Mouse (Mus musculus) large intestine, adult 2 months (tissue): Measurements from ENCODE around the gene Canx. TPM values are rescaled to one million over a fixed set of nuclear protein-coding genes. Genes with fewer than 3 reads are reported as not detected.
"Not testable (repeated sequence)": the region's sequence is repeated elsewhere in the genome, so short reads cannot be mapped to it uniquely, and the experiment has no call there.

Experiments used
- DNase-seq: peaks from one replicate; pipeline ENCODE4 v3.0.0-alpha.2; 2012; ENCODE audit warnings: low read depth, low spot score
- WGBS: fragments of 180-500 bp; shearing (Covaris S2); methylation state at CpG from one replicate; pipeline ENCODE4 v1.1.7; 2018; 5-methylcytosine and 5-hydroxymethylcytosine counted together
- polyA plus RNA-seq: library from polyadenylated mRNA; depleted of rRNA; stranded (reverse); fragments of >200 nt; gene quantifications from 2 replicates; pipeline ENCODE4 v1.2.3, GENCODE M21; 2012

Gene Canx
- polyA plus RNA-seq, 1 experiment, result 112 TPM

GRCm38 (mm10) chr11:50336891-50337290 is 11.4 kb upstream of the Canx start:
- 68% methylated on average over 4 of the region's 4 CpGs for WGBS
- DNase-seq, result no peak

DNA sequence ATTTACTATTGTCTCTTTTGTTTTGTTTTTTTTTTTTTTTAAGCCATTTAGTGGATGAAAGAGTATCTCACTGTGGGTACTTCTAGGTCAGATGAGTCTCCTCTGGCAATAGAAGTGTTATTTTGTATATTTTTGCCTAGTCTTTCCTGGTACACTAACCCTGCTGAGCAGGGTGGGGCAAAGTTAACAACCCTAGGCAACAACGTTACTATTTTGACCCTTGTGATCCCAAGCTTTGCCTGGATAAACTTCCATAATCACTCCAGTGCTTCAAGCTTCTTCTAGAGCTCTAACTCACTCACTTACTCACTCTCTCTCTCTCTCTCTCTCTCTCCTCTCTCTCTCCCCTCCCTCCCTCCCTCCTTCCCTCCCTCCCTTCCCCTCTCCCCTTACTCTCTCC is 10.7 kb upstream of the Canx start:
- 21% methylated on average over 1 of the region's 1 CpGs for WGBS
- DNase-seq, result no peak

DNA sequence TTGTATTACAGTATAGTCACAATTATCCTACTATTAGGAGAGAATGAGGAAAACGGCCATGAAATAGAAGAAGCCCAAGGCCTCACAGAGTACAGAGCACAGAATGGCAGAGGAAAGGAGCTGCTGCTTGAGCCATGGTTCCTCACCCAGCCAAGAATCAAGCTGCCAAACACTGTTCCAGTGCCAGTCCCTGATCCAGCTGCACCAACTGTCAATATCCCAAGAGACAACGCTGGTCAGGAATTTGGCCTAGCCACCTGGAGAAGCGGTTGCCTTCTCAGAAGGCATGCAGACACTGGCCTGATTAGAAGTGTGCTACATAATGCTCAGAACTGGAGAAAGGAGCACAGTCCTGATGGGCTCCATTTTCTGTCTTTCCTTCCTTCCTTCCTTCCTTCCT is 7.7 kb upstream of the Canx start:
- 84% methylated on average over 3 of the region's 3 CpGs for WGBS
- no peak for DNase-seq

- WGBS, result 95% methylated on average over 1 of the region's 1 CpGs
- no peak for DNase-seq
These were observed 3.9 kb upstream of the Canx start for GRCm38 (mm10) chr11:50329378-50329777.

- WGBS, result 60% methylated on average over 3 of the region's 3 CpGs
- no peak for DNase-seq
These were observed 2.7 kb upstream of the Canx start for GRCm38 (mm10) chr11:50328075-50328625.

DNA sequence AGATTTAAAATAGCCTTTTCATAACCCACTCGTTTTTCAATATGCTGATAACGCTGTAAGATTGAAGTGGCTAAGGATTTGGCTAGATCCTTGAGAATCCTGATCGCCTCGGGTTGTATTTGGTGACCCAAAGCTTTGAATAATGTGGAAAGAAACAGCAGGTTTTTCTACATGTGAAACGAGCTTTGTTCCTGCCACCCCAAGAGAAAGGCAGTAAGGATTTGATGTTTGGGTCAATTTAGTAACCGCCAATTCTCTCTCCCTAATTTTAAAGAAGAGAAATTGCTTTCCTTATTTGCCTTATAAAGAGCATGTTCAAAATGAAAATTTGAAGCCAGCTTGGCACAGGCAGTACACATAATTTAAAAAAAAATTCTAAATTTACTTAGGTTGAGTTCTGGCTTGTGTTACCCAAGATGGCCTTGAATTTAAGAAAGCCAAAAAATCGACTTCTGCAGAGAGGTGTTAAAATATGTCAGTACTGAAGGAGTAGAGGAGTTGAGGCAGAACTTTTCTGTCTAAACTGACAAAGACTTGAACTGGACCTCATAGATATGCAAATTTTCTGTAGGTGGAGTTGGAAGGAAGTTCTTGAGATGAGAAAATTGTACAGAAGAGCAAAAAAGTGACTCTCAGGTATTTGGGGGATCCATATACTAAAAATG is 961 bp upstream of the Canx start:
- WGBS, result 2% methylated on average over 7 of the region's 7 CpGs

DNA sequence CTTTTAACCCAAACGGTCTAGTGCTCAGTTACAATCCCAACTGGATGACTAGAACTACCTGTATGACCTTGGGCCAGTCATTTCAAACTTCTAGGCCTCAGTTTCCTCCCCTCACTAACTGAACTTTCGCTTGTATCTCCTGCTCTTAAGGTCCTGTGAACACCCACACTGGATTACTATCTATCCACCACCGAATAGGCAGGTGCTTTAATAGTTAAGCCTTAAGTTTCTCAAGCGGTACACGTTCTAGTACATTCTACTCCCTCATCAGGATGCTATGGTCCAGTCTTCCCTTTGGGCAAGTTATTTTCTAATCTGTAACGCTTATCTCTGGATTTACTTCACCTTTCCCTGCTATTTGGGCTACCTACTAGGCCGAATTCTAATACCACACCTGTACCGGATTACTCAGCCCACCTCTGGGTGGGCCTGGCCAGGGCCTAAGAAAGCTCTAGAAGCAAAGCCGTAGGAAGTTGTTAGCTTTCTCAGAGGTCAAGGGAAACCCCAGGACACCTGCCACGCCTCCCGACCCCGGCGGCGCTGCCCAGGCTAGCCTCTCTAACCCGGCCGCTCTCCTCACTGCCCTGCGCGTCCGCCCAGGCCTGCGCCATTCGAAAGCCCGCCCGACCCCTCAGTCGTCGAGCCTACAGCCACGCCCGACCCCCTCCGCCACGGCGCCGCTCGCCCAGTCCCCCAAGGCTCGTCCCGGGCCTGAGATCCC is 562 bp downstream of the Canx start:
- 1% methylated on average over 34 of the region's 34 CpGs for WGBS
- DNase-seq, result no peak

More for the DNA sequence above, 961 bp upstream of the Canx start:
- DNase-seq, result no peak

DNA sequence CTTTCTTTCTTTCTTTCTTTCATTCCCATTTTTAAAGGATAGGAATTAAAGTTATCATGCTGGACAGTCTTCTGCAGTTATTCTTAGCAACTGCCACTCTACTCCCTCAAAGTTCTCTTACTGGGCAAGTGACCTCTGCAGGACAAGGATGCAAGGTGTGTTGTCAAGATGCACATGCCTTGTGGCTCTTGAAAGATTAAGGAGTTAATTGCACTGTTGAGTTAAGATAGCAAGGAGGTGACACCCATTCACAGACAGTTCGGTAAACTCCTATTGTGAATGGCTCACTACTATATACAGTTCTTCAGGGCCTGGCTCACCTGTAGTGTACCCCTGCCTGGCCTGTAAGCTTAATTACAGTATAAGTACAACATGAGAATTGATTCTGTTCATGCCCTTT is 1.6 kb downstream of the Canx start:
- WGBS, result 2% methylated on average over 1 of the region's 1 CpGs

GRCm38 (mm10) chr11:50322345-50322744 is 3.1 kb downstream of the Canx start:
- no peak for DNase-seq

More for the DNA sequence above, 1.6 kb downstream of the Canx start:
- DNase-seq, result no peak

- DNase-seq, result no peak
- 74% methylated on average over 6 of the region's 6 CpGs for WGBS
These were observed 4.2 kb downstream of the Canx start for GRCm38 (mm10) chr11:50321239-50321638.

DNA sequence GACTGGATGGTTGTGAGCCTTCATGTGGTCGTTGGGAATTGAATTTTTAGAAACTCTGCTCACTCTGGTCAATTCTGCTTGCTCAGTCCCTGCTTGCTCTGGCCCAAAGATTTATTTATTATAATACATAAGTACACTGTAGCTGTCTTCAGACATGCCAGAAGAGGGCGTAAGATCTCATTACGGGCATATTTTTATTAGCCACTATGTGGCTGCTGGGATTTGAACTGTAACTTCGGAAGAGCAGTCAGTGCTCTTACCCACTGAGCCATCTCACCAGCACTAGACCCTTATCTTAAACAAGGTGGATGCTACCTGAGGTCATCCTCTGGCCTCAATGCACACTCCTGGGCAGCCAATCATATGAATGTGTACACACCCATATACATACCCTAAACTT is 6.1 kb downstream of the Canx start:
- DNase-seq, result not testable (repeated sequence)
- WGBS, result 56% methylated on average over 4 of the region's 4 CpGs

DNA sequence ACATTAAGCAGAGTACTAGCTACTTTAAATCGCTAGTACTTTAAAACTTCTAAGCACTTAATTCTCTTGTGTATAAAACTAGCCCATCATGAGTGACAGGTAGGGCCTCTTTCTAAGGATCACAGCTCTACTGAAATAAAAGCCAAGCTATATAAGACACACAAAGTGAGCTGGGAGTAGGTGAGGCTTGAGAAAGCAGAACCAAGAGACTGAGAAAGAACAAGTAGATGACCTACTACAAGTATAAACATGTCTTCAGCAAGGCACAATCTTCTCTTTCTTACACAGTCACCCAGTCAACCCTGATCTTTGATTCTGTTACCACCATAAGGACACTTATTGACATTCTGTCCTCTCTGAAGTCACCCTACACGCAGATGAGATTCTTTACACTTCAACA is 12.7 kb downstream of the Canx start:
- WGBS, result 55% methylated on average over 2 of the region's 2 CpGs
- DNase-seq, result no peak

GRCm38 (mm10) chr11:50303406-50303805 is 22.1 kb downstream of the Canx start:
- no peak for DNase-seq
- WGBS, result 79% methylated on average over 2 of the region's 2 CpGs

- DNase-seq, result peak; percentile 90
- WGBS, result under 1% methylated on average over 43 of the region's 45 CpGs
These were observed 33.1 kb downstream of the Canx start, which contains the start of gene Maml1 for GRCm38 (mm10) chr11:50292190-50292855. Gene Maml1, minus strand, starts transcription at chr11:50292311.

GRCm38 (mm10) chr11:50291321-50292165 is 33.9 kb downstream of the Canx start:
- under 1% methylated on average over 85 of the region's 85 CpGs for WGBS
- DNase-seq, result peak; percentile 18

DNA sequence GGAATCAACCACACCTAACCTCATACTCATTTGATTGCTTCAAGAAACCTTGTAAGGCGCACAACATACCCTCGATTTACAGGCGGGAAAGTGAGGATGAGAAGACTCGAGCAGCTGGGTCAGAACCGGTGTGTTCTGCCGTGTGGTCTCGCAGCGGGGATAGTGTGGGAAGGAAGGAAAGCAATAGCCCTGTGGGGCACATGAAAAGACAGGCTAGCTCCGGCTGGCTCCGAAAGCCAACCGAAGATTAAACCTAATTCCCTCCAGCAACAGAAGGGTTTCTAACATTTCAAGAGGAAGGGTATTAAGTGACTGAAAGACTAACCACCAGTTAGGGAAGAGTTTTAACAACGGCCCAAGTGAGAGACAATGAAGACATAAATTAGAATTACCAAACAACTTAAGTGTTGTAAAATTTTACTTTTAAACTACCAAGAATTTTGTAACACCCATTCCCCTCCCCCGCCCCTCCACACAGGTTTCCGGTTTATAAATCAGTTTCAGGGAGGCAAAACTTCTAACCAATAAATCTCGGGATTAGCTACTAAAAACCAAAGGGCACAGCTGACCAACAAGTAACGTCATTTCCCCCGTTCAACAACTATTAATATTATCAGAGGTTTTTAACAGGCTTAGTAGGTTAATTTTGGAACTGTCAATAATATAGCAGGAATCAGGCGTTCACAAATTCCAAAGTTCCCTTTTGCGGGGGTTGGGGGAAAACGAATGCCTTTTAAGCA is 34.8 kb downstream of the Canx start:
- WGBS, result 1% methylated on average over 20 of the region's 20 CpGs
- DNase-seq, result no peak

DNA sequence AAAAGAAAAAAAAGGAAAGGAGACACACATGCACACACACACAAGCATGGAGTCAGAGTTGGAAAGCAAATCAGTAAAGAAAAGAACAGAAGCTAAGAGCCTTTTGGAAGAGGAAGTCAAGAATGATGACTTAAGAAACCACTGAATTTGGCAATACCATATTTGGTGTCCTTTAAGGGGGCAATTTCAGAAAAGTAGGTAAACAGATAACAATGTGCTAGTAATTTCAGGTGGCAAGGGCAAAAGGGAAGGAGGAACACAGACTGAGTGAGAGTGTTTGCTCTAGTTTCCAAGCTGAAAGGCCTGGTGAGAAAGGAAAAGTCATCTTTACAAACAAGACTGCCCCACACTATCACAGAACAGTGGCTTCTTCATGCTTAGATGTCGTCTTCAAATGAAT is 39.0 kb downstream of the Canx start:
- no peak for DNase-seq
- 68% methylated on average over 1 of the region's 1 CpGs for WGBS

- DNase-seq, result no peak
- WGBS, result 92% methylated on average over 7 of the region's 7 CpGs
These were observed 39.8 kb downstream of the Canx start for GRCm38 (mm10) chr11:50285696-50286095.

- no peak for DNase-seq
- WGBS, result 86% methylated on average over 5 of the region's 5 CpGs
These were observed 40.2 kb downstream of the Canx start for GRCm38 (mm10) chr11:50285263-50285662.
